Mouse (Mus musculus) liver, postnatal 0 days (tissue): ENCODE results near the gene Trpm8. TPM values are rescaled to one million over a fixed set of nuclear protein-coding genes. Genes with fewer than 3 reads are reported as not detected.

Source experiments
- ATAC-seq: fragments of 200-750 bp; cut with Nextera tagmentation; 2 replicates; pipeline ENCODE4 v1.8.0; 2017; ENCODE audit warnings: mild to moderate bottlenecking, moderate library complexity
- DNase-seq: peaks from one replicate; pipeline ENCODE4 v3.0.0-alpha.2; 2016
- H3K27ac ChIP-seq: fragments of 300-500 bp; sonication (generic); 2 replicates; pipeline ENCODE4 v1.5.1; 2014; ENCODE audit warnings: antibody characterized with exemption, moderate library complexity, mild to moderate bottlenecking, low read depth
- H3K27me3 ChIP-seq: fragments of 300-500 bp; sonication (generic); 2 replicates; pipeline ENCODE4 v1.6.1; 2014; ENCODE audit warnings: low read length, control low read depth, mixed read lengths; ENCODE audit not compliant: insufficient read depth
- H3K36me3 ChIP-seq: fragments of 300-500 bp; sonication (generic); replicated peaks from 2 replicates; pipeline ENCODE4 v1.6.1; 2014; ENCODE audit warnings: mild to moderate bottlenecking, control low read depth, low read length, moderate library complexity, mixed read lengths; ENCODE audit not compliant: insufficient read depth
- H3K4me1 ChIP-seq: fragments of 300-500 bp; sonication (generic); 2 replicates; pipeline ENCODE4 v1.6.1; 2014; ENCODE audit warnings: antibody characterized with exemption, mild to moderate bottlenecking, control low read depth; ENCODE audit not compliant: insufficient read depth
- H3K4me2 ChIP-seq: fragments of 300-500 bp; sonication (generic); 2 replicates; pipeline ENCODE4 v1.6.1; 2014; ENCODE audit warnings: low read depth, mild to moderate bottlenecking, low read length, moderate library complexity, mixed read lengths
- H3K4me3 ChIP-seq: fragments of 300-500 bp; sonication (generic); 2 replicates; pipeline ENCODE4 v1.5.1; 2014; ENCODE audit warnings: low read depth, low read length
- H3K9ac ChIP-seq: fragments of 300-500 bp; sonication (generic); replicated peaks from 2 replicates; pipeline ENCODE4 v1.6.1; 2014; ENCODE audit warnings: mild to moderate bottlenecking, moderate library complexity
- H3K9me3 ChIP-seq: fragments of 300-500 bp; sonication (generic); 2 replicates; pipeline ENCODE4 v1.6.1; 2016; ENCODE audit warnings: mild to moderate bottlenecking, control low read depth, low read length, mixed read lengths
- CTCF ChIP-seq: sonication (generic); IDR thresholded peaks from 2 replicates; pipeline ENCODE4 v1.5.1; 2016; ENCODE audit warnings: antibody characterized with exemption, low read depth
- EP300 ChIP-seq: IDR thresholded peaks from 2 replicates; pipeline ENCODE4 v1.6.1; 2016; ENCODE audit warnings: antibody characterized with exemption, low read depth, mild to moderate bottlenecking
- WGBS: fragments of 180-500 bp; shearing (Covaris S2); extraction: QIAGEN DNeasy Blood & Tissue Kit; methylation state at CpG from one replicate; pipeline ENCODE4 v1.1.7; 2014; ENCODE audit not compliant: insufficient replicate concordance; 5-methylcytosine and 5-hydroxymethylcytosine counted together
- polyA plus RNA-seq: library from polyadenylated mRNA; unstranded; fragments of >200 nt; fragmentation: Nextera tagmentation; extraction: Ambion mirVana; gene quantifications from 2 replicates; pipeline ENCODE4 v1.2.1, GENCODE M21; 2015

Trpm8 gene
- polyA plus RNA-seq, 1 experiment from 2014 or later = not detected

- no peak for DNase-seq
- WGBS = 74% methylated on average over 4 of the region's 4 CpGs
Measured at GRCm38 (mm10) chr1:88361085-88361484, 83.6 kb downstream of the Trpm8 start.

GRCm38 (mm10) chr1:88366881-88367644 is 89.6 kb downstream of the Trpm8 start:
- TF ChIP-seq EP300 (no peak), CTCF (0 out of 2 replicates have a peak, but pooled peaks have one; percentile 20)
- peaks cover 4% of the 10 kb centered on the region; the same call in 1 of the 2 replicates for H3K9me3 ChIP-seq
- no peak for DNase-seq
- ATAC-seq = no peak
- no peak overlapping the region for H3K9ac ChIP-seq
- no peaks in the 10 kb centered on the region for H3K27me3 ChIP-seq
- no peak overlapping the region for H3K4me3 ChIP-seq
- H3K27ac ChIP-seq = no peak overlapping the region
- no peak overlapping the region for H3K4me2 ChIP-seq
- no peaks in the 10 kb centered on the region for H3K4me1 ChIP-seq
- H3K36me3 ChIP-seq = no peaks in the 10 kb centered on the region
- 70% methylated on average over 11 of the region's 11 CpGs for WGBS

More at GRCm38 (mm10) chr1:88361085-88361484, 83.6 kb downstream of the Trpm8 start:
- H3K4me3 ChIP-seq = no peak overlapping the region
- no peaks in the 10 kb centered on the region for H3K27me3 ChIP-seq
- H3K36me3 ChIP-seq = no peaks in the 10 kb centered on the region
- no peak overlapping the region for H3K4me2 ChIP-seq
- H3K27ac ChIP-seq = no peak overlapping the region
- ATAC-seq = no peak
- no peaks in the 10 kb centered on the region for H3K4me1 ChIP-seq
- no peak for TF ChIP-seq CTCF
- no peak for TF ChIP-seq EP300
- no peaks in the 10 kb centered on the region for H3K9me3 ChIP-seq
- H3K9ac ChIP-seq = no peak overlapping the region

GRCm38 (mm10) chr1:88378446-88378845 is 101.0 kb downstream of the Trpm8 start:
- no peak overlapping the region for H3K27ac ChIP-seq
- no peak overlapping the region for H3K9ac ChIP-seq
- no peaks in the 10 kb centered on the region; the same call in 1 of the 2 replicates for H3K9me3 ChIP-seq
- no peaks in the 10 kb centered on the region for H3K27me3 ChIP-seq
- no peak overlapping the region for H3K4me3 ChIP-seq
- TF ChIP-seq EP300 = no peak
- TF ChIP-seq CTCF = no peak
- 82% methylated on average over 1 of the region's 1 CpGs for WGBS
- no peak overlapping the region for H3K4me2 ChIP-seq
- no peaks in the 10 kb centered on the region for H3K36me3 ChIP-seq
- H3K4me1 ChIP-seq = no peaks in the 10 kb centered on the region
- ATAC-seq (no peak), DNase-seq (no peak)

- no peaks in the 10 kb centered on the region for H3K4me1 ChIP-seq
- ATAC-seq (no peak), DNase-seq (no peak)
- H3K4me3 ChIP-seq = no peak overlapping the region
- H3K27me3 ChIP-seq = no peaks in the 10 kb centered on the region
- no peak overlapping the region for H3K4me2 ChIP-seq
- H3K9me3 ChIP-seq = no peaks in the 10 kb centered on the region
- 67% methylated on average over 4 of the region's 4 CpGs for WGBS
- H3K36me3 ChIP-seq = no peaks in the 10 kb centered on the region
- no peak for TF ChIP-seq EP300
- no peak for TF ChIP-seq CTCF
- no peak overlapping the region for H3K27ac ChIP-seq
- no peak overlapping the region for H3K9ac ChIP-seq
Measured at GRCm38 (mm10) chr1:88391632-88392031, 114.2 kb downstream of the Trpm8 start.

GRCm38 (mm10) chr1:88393321-88393720 is 115.9 kb downstream of the Trpm8 start:
- 63% methylated on average over 5 of the region's 5 CpGs for WGBS
- Histone ChIP-seq H3K4me1 (no peaks in the 10 kb centered on the region), H3K27ac (no peak overlapping the region), H3K9ac (no peak overlapping the region), H3K27me3 (no peaks in the 10 kb centered on the region), H3K36me3 (no peaks in the 10 kb centered on the region), H3K4me3 (no peak overlapping the region), H3K9me3 (no peaks in the 10 kb centered on the region), H3K4me2 (no peak overlapping the region)
- TF ChIP-seq CTCF (no peak), EP300 (no peak)
- DNase-seq = no peak
- peak; percentile 75 for ATAC-seq

- DNase-seq (no peak), ATAC-seq (no peak)
- WGBS = 69% methylated on average over 3 of the region's 3 CpGs
- TF ChIP-seq CTCF (no peak), EP300 (no peak)
- Histone ChIP-seq H3K27me3 (no peaks in the 10 kb centered on the region), H3K9me3 (no peaks in the 10 kb centered on the region), H3K36me3 (no peaks in the 10 kb centered on the region), H3K9ac (no peak overlapping the region), H3K27ac (no peak overlapping the region), H3K4me3 (no peak overlapping the region), H3K4me1 (no peaks in the 10 kb centered on the region; the same call in 1 of the 2 replicates), H3K4me2 (no peak overlapping the region)
Measured at GRCm38 (mm10) chr1:88403378-88403777, 125.9 kb downstream of the Trpm8 start.
